Mouse (Mus musculus) telencephalon, adult 2 months (tissue): ENCODE measurements around the gene Nup210l.
"Not testable (repeated sequence)": the region's sequence is repeated elsewhere in the genome, so short reads cannot be mapped to it uniquely, and the experiment has no call there.

Source experiments
- DNase-seq: peaks from one replicate; pipeline ENCODE4 v3.0.0-alpha.2; 2011; ENCODE audit warnings: low read depth, low spot score

Gene Nup210l

DNA sequence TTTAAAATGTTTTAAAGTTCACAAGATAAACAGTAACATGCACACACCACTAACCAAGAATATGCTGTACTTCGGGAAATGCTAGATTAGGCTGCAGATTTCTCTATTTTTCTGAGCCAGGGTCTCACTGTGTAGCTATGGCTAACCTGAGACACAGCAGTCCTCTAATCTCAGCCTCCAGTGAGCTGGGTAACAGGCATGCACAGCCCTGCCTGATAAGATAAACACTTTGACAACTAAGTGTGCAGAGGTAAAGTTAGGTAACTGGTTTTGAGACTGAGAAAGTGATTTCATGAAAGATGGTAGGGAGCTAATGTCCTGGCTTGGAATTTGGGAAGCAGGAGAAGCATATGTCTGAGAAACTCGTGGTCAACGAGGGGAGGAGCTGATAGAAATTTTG, 9.5 kb upstream of the Nup210l start:
- no peak for DNase-seq

- peak; percentile 66 for DNase-seq
Measured at GRCm38 (mm10) chr3:90097928-90098327, 6.0 kb upstream of the Nup210l start.

DNA sequence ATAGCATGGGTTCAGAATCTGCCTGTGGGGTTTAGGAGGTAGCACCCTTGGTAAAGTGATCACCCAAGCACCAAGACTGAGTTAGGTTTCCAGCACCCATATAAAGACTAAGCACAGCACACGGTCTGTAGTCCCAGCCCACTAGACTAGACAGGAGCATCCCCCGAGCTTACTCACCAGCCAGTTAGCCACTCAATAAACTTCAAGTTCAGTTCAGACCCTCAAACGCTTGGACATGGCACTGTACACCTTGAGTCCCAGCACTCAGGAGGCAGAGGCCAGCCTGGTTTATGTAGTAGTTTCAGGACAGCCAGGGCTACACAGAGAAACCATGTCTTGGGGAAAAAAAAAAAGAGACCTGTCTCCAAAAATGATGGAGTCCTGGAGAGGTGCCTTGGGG, 2.9 kb upstream of the Nup210l start:
- DNase-seq = no peak

GRCm38 (mm10) chr3:90101673-90102072, 2.3 kb upstream of the Nup210l start:
- no peak for DNase-seq

- no peak for DNase-seq
Measured at GRCm38 (mm10) chr3:90102239-90102638, 1.7 kb upstream of the Nup210l start.

- DNase-seq = no peak
Measured at GRCm38 (mm10) chr3:90103176-90103575, 756 bp upstream of the Nup210l start.

DNA sequence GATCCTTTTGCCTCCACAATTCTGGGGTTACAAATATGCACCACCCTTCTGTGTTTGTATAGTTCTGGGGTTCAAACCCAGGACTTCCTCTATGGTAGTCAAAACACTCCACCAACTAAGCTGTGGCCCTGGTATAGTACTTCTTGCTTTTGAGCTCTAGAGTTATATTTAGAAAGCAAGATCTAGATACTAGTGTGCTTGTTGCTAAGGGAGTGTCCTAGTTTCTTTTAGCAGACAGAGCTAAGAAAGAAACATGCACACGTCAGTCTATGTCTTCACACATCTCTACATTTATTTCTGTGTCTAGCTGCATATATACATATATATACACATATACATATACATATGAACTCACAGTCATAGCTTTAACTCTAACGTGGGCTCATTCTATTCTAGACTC, 7.8 kb downstream of the Nup210l start:
- DNase-seq = peak; percentile 72

DNA sequence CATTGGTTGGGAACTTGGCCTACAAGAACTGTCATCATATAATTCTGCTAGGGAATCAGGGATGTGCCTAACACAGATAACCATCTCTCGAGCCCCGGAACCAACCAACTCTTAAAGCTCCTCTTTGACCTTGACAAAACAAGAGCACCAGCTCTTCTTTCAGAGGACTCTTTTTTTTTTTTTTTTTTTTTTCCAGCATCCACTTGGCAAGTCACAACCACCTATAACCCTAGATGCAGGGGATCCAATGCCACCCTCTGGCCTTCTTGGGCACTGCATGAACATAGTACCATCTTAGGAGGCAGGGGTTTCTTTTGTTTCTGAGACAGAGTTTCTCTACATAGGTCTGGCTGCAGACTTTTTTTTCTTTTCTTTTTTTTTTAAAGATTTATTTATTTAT, 10.4 kb downstream of the Nup210l start:
- DNase-seq = no peak

DNA sequence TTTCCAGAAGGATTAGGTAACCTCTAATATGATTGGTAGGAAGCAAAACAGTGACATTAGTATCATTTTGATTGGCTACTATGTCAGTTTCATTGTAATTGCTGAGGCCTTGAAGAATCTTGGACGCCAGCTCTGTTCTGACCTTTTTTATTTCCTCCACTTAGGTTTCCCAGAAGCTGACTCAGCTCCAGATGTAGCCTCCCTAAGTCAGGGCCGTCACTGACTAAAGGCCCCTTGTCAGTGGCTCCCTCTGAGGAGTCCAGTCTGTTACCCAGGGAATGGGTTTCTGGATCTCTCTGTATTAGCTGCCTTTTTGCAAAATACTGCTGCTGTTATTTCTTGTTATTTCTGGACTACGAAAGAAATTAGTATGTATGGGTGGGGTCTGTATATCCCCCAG, 11.6 kb downstream of the Nup210l start:
- no peak for DNase-seq

DNA sequence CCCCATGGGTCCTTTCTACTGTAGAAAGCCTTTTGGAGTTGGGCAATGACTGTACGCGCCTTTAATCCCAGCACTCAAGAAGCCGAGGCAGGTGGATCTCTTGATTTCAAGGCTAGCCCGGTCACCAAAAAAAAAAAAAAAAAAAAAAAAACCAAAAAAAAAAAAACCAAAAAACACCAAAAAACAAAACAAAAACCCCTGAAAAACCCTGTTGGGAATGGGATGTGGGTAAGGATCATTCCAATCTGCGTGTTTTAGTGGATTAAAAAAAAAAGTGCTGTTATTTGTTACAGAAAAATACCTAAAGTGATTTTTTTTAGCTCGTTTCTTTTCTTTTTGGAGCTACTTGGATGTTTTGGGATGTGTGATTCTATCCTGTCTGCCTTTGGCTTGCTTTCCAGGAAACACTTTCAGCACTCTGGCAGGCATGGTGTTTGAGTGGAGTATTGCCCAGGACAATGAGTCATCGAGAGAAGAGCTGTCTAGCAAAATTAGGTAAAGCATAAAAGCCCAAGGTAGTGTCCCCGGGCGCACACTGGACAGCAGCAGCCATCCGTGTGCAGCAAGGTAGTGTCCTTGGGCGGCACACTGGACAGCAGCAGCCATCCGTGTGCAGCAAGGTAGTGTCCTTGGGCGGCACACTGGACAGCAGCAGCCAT, 14.3 kb downstream of the Nup210l start:
- peak; percentile 85 for DNase-seq

DNA sequence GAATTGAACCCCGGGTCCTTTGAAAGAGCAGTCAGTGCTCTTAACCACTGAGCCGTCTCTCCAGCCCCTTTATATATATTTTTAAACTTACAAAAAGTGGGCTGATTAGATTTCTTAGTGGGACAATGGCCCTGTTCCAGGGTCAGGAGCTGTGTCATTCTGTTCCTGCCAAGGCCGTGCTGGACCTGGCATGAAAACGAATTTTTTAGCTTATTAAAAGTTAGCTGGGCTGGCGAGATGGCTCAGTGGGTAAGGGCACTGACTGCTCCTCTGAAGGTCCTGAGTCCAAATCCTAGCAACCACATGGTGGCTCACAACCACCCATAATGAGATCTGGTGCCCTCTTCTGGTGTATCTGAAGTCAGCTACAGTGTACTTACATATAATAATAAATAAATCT, 18.1 kb downstream of the Nup210l start:
- DNase-seq = not testable (repeated sequence)

GRCm38 (mm10) chr3:90125710-90126109, 21.8 kb downstream of the Nup210l start:
- no peak for DNase-seq

- DNase-seq = peak; percentile 58
Measured at GRCm38 (mm10) chr3:90127881-90128280, 23.9 kb downstream of the Nup210l start.

DNA sequence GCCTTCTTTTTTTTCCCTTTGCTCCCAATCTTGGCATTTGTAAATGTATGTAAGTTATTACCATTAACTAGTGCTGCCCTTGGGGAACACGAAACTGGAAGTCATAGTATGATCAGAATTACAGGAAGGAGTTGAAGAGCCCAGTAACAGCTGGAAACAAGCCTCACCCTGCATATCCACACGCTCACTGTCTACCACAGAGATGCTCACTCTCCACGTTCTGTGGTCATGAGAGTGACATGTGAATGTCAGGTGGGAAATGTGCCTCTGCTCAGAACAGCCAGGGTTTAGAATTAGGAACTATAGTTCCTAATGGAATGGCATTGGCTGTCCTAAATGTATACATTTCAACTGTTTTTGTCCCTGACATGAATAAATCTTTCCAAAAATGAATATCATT, 28.8 kb downstream of the Nup210l start:
- DNase-seq = no peak

DNA sequence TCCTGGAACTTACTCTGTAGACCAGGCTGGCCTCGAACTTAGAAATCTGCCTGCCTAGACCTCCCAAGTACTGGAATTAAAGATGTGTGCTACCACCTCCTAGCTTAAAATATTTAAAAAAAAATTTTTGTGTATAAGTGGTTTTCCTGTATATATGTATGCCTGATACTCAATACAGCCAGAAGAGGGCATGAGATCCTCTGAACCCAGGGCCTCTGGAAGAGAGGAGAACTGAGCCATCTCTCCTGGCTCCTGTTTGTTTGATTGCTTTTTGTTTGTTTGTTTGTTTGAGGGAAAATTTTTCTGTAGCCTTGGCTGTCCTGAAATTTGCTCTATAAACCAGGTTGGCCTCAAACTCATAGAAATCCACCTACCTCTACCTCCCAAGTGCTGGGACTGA, 29.4 kb downstream of the Nup210l start:
- no peak for DNase-seq

- no peak for DNase-seq
Measured at GRCm38 (mm10) chr3:90134483-90134882, 30.6 kb downstream of the Nup210l start.

DNA sequence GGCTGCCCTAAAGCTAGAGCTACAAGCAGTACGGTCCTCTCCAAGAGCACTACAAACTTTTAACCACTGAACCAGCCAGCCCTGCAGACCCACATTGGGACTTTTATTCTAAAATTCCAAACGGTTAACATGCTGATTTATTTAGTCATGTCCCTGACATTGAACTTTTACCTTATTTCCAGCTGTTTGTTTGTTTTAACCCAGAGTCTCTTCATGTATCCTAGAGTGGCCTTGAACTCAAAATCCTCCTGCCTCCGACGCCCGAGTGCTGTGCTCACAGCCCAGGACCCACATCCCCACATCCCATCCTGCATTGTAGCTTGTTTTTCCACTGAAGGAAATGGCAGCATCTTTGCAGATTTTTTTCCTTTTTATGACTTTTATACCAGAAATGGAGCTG, 31.1 kb downstream of the Nup210l start:
- DNase-seq = no peak

DNA sequence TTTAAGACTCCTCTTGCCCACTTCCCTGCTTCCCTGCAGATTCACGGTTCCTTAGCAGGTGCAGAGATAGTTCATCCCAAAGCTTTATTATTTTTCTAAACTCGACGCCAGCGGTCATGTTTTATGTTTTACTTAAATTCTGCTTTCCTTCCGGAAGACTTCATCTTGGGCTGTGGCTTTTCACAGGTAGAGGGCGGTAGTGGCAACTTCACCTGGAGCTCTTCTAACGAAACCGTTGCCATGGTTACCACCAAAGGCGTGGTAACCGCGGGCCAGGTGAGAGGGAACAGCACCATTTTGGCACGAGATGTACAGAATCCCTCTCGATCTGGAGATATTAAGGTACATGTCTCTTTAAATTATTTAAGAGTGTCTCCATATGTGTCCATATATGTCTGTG, 32.7 kb downstream of the Nup210l start:
- DNase-seq = no peak

GRCm38 (mm10) chr3:90137606-90138005, 33.7 kb downstream of the Nup210l start:
- no peak for DNase-seq

DNA sequence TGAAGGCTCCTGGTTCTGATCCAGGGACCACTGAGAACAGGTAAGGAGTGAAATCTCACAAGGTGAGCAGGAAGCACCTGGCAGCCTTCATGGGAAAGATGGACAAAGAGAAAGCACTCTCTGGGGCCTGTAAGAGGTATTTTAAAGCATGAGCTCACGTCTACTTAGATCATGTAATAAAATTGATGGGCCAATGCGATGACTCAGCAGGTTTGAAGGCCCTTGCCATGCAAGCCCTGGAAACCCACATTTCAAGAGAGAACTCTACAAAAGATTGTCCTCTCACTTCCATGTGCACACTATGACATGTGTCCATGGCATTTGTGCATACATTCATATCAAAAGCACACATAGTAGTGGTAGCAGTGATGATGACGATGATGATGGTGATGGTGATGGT, 36.0 kb downstream of the Nup210l start:
- no peak for DNase-seq

DNA sequence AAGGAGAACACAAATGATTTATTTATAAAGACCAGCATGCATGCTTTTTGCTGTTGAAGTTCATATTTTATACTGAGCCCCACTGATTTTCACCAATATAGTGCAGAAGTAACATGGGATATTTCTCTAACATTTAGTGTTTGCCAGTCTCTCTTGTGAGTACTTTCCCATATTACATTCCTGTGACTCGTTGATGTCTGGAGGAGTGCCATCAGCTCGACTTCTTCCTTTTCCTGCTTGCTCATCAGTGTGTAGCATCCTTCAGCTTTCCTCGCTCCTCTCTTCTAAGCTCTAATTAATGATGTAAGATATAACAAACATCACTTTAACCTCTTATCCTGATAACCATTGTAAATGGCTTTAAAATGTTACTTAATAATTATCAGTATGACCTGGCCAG, 41.5 kb downstream of the Nup210l start:
- no peak for DNase-seq

DNA sequence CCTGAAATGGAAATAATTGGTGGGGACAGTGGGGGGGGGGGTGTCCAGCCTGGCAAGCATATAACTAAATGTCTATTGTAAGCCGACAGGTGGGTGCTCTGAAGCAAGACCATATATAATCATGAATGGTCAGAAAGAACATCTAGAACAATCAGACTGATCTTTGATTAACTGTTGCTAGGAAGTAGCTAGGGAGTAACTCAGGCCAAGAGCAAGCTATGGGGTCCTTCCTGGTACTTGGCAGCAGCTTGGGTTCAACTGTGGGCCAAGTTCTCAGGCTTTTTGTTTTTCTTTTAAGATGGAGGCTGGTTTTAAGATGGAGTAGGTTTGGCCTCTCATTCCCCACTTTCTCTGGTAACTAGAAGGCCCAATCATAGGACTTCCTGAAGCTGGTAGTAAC, 42.7 kb downstream of the Nup210l start:
- no peak for DNase-seq

- DNase-seq = no peak
Measured at GRCm38 (mm10) chr3:90151086-90151740, 47.3 kb downstream of the Nup210l start.

DNA sequence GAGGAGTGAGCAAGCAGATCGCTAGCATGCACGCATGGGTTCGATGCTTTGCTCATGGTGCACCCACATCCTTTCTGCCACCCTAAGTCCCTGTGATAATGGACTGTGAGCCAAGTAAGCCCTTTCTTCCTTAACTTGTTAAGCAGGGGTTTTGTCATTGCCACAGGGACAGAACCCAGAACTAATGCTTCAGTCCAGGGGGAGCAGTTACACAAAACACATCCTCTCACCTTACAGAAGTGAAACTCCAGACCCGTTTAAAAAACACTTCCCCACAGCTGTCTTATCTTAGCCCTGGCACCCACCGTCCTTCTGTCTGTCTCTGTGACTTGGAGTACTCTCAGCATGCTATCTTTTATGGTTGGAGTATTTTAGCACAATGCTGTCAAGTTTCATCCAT, 52.1 kb downstream of the Nup210l start:
- peak; percentile 8 for DNase-seq
